Mouse (Mus musculus): Measurements from ENCODE around the gene A830018L16Rik.

- TF ChIP-seq CTCF (IDR thresholded peaks at IDR 0.05; ENCODE audit: low read depth), result no peak
- no peak for TF ChIP-seq EP300 (IDR thresholded peaks at IDR 0.05; ENCODE audit: low read depth)
These were observed 459.7 kb downstream of the A830018L16Rik start for GRCm38 (mm10) chr1:11873573-11873972.
